Mouse (Mus musculus) olfactory bulb, adult 2 months (tissue): ENCODE results near the gene Ep300. TPM values are rescaled to one million over a fixed set of nuclear protein-coding genes. Genes with fewer than 3 reads are reported as not detected.
A peak's percentile ranks its signal among the peaks of the same experiment; 100 is the strongest.
"Not testable (repeated sequence)": the region's sequence is repeated elsewhere in the genome, so short reads cannot be mapped to it uniquely, and the experiment has no call there.

Experiments used
- H3K27ac ChIP-seq: fragments of 200-500 bp; 2 replicates; pipeline ENCODE4 v1.5.1; 2012; ENCODE audit warnings: low read depth, low read length; ENCODE audit not compliant: insufficient read depth
- H3K4me1 ChIP-seq: fragments of 200-500 bp; 2 replicates; pipeline ENCODE4 v1.6.1; 2012; ENCODE audit warnings: low read length; ENCODE audit not compliant: control insufficient read depth, insufficient read depth
- H3K4me3 ChIP-seq: fragments of 200-500 bp; 2 replicates; pipeline ENCODE4 v1.5.1; 2012; ENCODE audit warnings: mild to moderate bottlenecking, low read depth, low read length, moderate library complexity; ENCODE audit not compliant: insufficient read depth
- CTCF ChIP-seq: fragments of 200-500 bp; IDR thresholded peaks from 2 replicates; pipeline ENCODE4 v1.5.1; 2012; ENCODE audit warnings: low read depth, mild to moderate bottlenecking, low read length, moderate library complexity; ENCODE audit not compliant: insufficient read depth
- POLR2A ChIP-seq: fragments of 200-500 bp; IDR thresholded peaks from 2 replicates; pipeline ENCODE4 v1.6.1; 2012; ENCODE audit warnings: mild to moderate bottlenecking, low read depth, low read length, moderate library complexity; ENCODE audit not compliant: insufficient read depth
- WGBS: fragments of 180-500 bp; shearing (Covaris S2); methylation state at CpG from one replicate; pipeline ENCODE4 v1.1.7; 2018; 5-methylcytosine and 5-hydroxymethylcytosine counted together
- polyA plus RNA-seq: library from polyadenylated mRNA; stranded (reverse); fragments of >200 nt; gene quantifications from 2 replicates; pipeline ENCODE4 v1.2.4, GENCODE M21; 2012; ENCODE audit warnings: low replicate concordance; ENCODE audit not compliant: missing spikeins, insufficient read depth, insufficient read length

Ep300 gene
- polyA plus RNA-seq, 1 experiment: not detected

DNA sequence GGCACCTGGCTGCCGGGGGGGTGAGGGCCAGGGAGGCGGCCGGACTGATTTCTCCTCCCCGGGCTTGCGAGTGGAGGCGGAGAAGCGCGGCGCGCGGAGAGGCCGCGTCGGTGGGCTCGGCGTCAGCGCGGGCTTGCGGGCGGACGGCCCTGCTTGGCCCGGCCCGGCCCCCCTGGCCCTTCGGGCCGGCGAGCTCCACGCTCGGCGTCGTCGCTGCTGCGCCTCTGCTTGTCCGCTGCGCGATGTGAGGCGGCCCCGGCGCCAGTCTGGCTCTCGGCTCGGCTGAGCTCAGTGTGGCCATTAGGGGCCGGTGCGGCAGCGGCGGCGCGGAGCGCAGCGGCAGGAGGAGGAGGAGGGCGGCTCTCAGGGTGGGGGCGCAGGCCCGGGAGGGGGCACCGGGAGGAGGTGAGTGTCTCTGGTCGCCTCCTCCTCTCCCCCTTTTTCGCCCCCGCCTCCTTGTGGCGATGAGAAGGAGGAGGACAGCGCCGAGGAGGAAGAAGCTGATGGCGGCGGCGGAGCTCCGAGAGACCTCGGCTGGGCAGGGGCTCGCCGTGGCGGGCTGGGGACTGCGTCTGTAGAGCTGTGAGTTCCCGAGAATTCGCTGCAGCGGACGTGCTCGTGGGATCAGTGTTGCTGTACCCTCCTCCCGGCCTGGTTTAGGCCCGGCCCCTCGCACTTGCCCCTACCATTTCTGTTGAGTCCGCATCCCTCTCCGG lies 753 bp downstream of the Ep300 start:
- peak overlapping the region; percentile 97 for H3K27ac ChIP-seq
- TF ChIP-seq CTCF (no peak), POLR2A (peak; percentile 91)
- WGBS: under 1% methylated on average over 71 of the region's 77 CpGs
- H3K4me3 ChIP-seq: peak overlapping the region; percentile 86
- H3K4me1 ChIP-seq: peaks cover 5% of the 10 kb centered on the region

GRCm38 (mm10) chr15:81586466-81586865 lies 1.3 kb downstream of the Ep300 start:
- Histone ChIP-seq H3K4me1 (peaks cover 5% of the 10 kb centered on the region), H3K27ac (peak overlapping the region; percentile 97), H3K4me3 (peak overlapping the region; percentile 86)
- TF ChIP-seq CTCF: no peak
- TF ChIP-seq POLR2A: no peak
- WGBS: 0% methylated on average over 28 of the region's 28 CpGs

DNA sequence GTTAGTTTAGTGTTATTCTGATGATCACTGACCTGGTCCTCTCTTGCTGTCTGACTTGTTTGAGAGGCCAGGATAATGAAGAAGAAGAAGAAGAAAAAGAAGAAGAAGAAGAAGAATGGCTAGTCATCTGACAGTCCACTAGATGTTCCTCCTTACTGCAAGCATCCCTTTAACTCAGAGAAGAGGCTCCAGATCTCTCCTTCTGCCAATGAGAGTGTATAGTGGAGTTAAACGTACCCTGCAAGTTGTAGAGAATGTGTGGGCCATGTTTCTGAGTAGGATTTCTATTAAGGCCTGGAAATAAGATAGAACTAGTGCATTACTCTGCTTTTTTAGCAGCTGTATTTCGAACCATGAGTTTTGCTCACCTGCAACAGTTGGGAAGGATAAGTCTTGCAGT lies 2.5 kb downstream of the Ep300 start:
- no peak for TF ChIP-seq CTCF
- Histone ChIP-seq H3K4me1 (peaks cover 5% of the 10 kb centered on the region), H3K27ac (no peak overlapping the region), H3K4me3 (no peak overlapping the region)
- 15% methylated on average over 2 of the region's 2 CpGs for WGBS

DNA sequence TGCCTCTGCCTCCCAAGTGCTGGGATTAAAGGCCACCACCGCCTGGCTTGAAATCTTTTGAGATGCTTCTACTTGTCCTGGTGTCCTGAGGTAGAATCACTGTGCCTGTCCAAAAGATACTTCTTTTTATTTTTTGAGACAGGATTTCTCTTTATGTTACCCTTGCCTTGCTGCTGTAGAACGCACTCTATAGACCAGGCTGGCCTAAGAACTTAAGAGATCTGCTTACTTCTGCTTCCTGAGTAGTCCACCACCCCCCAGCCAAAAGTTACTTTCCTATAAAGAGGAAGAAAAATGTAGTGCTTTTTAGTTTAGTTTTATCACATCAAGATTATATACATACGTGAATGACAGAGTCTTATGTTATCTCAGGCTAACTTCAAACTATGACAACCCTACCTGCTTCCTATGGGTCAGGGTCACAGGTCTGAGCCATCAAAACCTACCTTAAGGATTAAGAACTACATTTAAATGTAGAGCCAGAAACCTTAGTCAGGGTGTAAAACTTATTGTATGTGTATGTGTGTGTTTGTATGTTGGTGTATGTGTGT lies 9.1 kb downstream of the Ep300 start:
- WGBS: 93% methylated on average over 3 of the region's 3 CpGs
- Histone ChIP-seq H3K4me1 (peaks cover under 1% of the 10 kb centered on the region; the same call in 1 of the 2 replicates), H3K4me3 (no peak overlapping the region), H3K27ac (no peak overlapping the region)
- TF ChIP-seq CTCF: no peak
- no peak for TF ChIP-seq POLR2A

DNA sequence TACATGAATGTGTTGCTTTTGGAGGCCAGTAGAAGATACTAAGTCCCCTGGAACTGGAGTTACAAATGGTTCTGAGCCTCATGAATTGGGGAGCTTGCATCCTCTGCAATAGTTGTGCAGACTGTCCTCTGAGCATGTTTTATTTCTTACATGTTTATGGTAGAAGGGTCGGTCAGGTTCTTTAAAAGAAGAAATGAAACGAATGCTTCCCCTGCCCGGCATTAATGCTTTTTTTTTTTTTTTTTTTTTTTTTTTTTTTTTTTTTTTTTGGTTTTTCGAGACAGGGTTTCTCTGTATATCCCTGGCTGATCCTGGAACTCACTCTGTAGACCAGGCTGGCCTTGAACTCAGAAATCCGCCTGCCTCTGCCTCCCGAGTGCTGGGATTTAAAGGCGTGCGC lies 13.6 kb downstream of the Ep300 start:
- not testable (repeated sequence) for H3K4me1 ChIP-seq, H3K4me3 ChIP-seq, H3K27ac ChIP-seq
- 87% methylated on average over 8 of the region's 8 CpGs for WGBS

GRCm38 (mm10) chr15:81605241-81605640 lies 20.1 kb downstream of the Ep300 start:
- 27% methylated on average over 1 of the region's 1 CpGs for WGBS
- no peak for TF ChIP-seq CTCF
- no peak for TF ChIP-seq POLR2A
- Histone ChIP-seq H3K4me3 (no peak overlapping the region), H3K27ac (no peak overlapping the region), H3K4me1 (peaks cover 5% of the 10 kb centered on the region)

- H3K4me3 ChIP-seq: no peak overlapping the region
- no peaks in the 10 kb centered on the region for H3K4me1 ChIP-seq
- H3K27ac ChIP-seq: no peak overlapping the region
- TF ChIP-seq CTCF: no peak
- no peak for TF ChIP-seq POLR2A
- 50% methylated on average over 1 of the region's 1 CpGs for WGBS
Observed at GRCm38 (mm10) chr15:81606634-81607033, 21.5 kb downstream of the Ep300 start.

- no peak overlapping the region for H3K27ac ChIP-seq
- H3K4me1 ChIP-seq: no peaks in the 10 kb centered on the region
- 86% methylated on average over 8 of the region's 8 CpGs for WGBS
- H3K4me3 ChIP-seq: no peak overlapping the region
- no peak for TF ChIP-seq CTCF
- TF ChIP-seq POLR2A: no peak
Observed at GRCm38 (mm10) chr15:81649516-81650455, 64.6 kb downstream of the Ep300 start.

- TF ChIP-seq CTCF (no peak), POLR2A (no peak)
- 53% methylated on average over 7 of the region's 7 CpGs for WGBS
- H3K4me1 ChIP-seq: no peaks in the 10 kb centered on the region
- H3K4me3 ChIP-seq: no peak overlapping the region
- no peak overlapping the region for H3K27ac ChIP-seq
Observed at GRCm38 (mm10) chr15:81650636-81651035, 65.5 kb downstream of the Ep300 start.
